Mouse (Mus musculus) lung, adult 10 weeks (tissue): ENCODE data around the gene Arid3c. TPM values are rescaled to one million over a fixed set of nuclear protein-coding genes. Genes with fewer than 3 reads are reported as not detected.

Experiments used
- polyA plus RNA-seq: library from polyadenylated mRNA; stranded (reverse); fragments of 350-450 nt; fragmentation: Illumina TruSeq; extraction: RNeasy Lipid Tissue Mini Kit (QIAGEN cat#74804); gene quantifications from one replicate; pipeline ENCODE4 v1.2.3, GENCODE M21; 2014; ENCODE audit warnings: low read depth, low replicate concordance; ENCODE audit not compliant: insufficient read depth

The Arid3c gene
- polyA plus RNA-seq: not detected

GRCm38 (mm10) chr4:41731052-41731765 lies at the start of gene Arid3c:
Arid3c (minus strand) TSS chr4:41731142.

GRCm38 (mm10) chr4:41774002-41774401 lies 43.1 kb upstream of the Arid3c start, which contains the start of gene Ccl27a:
Ccl27a (minus strand) TSS chr4:41774247.

GRCm38 (mm10) chr4:41755338-41756305 lies 24.7 kb upstream of the Arid3c start, which contains the start of gene Sigmar1:
Sigmar1 (minus strand) TSS chr4:41756157.

GRCm38 (mm10) chr4:41754797-41755337 lies 23.9 kb upstream of the Arid3c start, which contains the start of gene Galt:
Galt (plus strand) TSS chr4:41755228.

GRCm38 (mm10) chr4:41722918-41723351 lies 8.0 kb downstream of the Arid3c start, which contains the start of gene Dctn3:
Dctn3 (minus strand) TSS chr4:41723170.

DNA sequence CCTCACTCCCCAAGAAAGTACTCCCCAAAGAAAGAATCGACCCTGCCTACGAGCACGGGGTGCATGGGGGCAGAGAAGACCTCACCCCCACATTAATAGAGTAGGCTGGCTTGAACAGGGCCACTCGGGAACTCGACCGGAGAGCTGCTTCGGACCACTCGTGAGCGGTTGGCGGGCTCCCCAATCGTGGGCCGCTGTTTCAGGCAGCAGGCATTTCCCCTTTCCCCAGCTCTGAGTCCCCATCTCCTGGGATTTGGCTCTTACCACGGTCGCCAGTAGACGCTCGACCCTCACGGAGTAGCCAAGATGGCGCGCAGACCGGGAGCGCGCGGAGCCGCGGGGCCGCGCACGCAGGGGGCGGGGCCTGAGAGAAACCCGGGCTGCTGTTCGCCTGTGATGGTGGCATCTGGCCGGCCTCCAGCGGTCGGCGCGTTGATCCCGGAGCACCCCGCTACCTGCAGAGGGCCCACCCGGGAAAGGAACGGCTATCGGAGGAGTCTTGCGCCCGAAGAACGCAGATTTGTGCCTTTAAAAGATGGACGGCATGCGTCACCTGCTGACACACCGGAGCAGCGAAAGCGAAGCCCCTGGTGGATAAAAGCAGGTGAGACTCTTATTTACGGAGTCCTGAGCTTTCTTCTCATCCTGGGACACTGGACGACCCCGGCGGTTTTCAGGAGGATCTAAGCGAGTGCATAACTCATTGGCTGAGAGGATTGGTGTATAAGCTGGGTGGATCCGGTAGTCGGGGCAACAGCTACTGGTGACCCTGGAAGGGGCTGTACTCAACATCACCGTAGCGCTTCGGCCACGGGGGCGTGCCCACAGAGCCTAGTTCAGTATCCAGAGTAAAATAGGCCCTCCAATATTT lies 17.5 kb downstream of the Arid3c start, which contains the start of gene Rpp25l:
TSS of gene Rpp25l (minus strand) at position 338 of the 871 bp plus-strand sequence.

GRCm38 (mm10) chr4:41699783-41700182 lies 31.2 kb downstream of the Arid3c start, which contains the start of gene Il11ra1:
Il11ra1 (plus strand) TSS chr4:41699989.

DNA sequence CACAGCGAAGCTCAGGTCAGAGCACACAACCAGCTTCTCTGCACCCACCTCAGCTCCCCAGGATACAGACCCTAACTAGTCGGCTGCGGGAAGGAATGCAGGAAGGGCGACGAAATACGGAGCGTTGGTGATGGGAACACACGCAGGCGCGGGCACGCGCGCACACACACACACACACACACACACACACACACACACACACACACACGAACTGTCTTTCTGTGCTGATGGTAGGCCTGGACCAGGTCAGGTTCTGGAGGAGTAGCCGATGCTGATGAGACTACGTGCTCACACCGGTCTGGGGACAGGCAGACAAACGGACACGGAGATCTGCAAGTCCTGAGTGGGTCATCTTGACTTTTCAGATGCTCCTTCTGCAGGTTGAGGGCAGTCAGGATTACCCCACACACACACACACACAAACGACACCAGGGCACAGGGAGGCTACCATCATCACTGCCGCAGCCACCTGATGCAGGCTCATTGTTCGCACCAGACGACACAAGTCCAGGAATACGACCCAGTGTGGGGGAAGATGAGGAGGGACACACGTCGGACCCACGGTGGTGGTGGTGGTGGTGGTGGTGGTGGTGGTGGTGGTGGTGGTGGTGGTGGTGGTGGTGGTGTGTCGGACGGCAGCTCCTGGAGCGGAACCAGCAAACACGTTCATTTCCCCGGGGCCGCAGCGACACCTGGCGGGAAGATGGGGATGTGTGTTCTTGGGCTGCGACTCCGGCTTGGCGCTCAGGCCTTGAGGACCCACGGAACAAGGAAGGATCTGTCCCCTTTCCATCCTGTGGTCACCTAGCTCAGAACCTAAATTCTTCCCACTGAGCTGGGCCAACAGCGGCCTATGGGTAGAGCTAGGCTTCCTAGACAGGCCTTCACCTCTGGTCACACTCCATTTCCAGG lies 33.8 kb downstream of the Arid3c start, which contains the start of gene Cntfr:
TSS of gene Cntfr (minus strand) at position 160 of the 912 bp plus-strand sequence.

Other genes with a start within 250 kb of the Arid3c start
- gene AI464131, start 228.1 kb downstream of the Arid3c start, polyA plus RNA-seq: 4.4 TPM
- gene 1110017D15Rik, start 213.8 kb downstream of the Arid3c start, polyA plus RNA-seq: 53.2 TPM
- gene Fam219a, start 161.6 kb downstream of the Arid3c start, polyA plus RNA-seq: 17.5 TPM
- gene Dnaic1, start 161.4 kb downstream of the Arid3c start, polyA plus RNA-seq: 8.7 TPM
- gene Enho, start 90.8 kb downstream of the Arid3c start, polyA plus RNA-seq: 28.0 TPM
- gene Cntfr, start 34.1 kb downstream of the Arid3c start, polyA plus RNA-seq: 2.6 TPM
- gene Il11ra1, start 31.2 kb downstream of the Arid3c start, polyA plus RNA-seq: 95.7 TPM
- gene Rpp25l, start 17.6 kb downstream of the Arid3c start, polyA plus RNA-seq: 41.4 TPM
- gene Dctn3, start 8.0 kb downstream of the Arid3c start, polyA plus RNA-seq: 75.4 TPM
- 25.0 TPM for gene Galt, start 24.1 kb upstream of the Arid3c start, polyA plus RNA-seq
- 29.9 TPM for gene Sigmar1, start 25.0 kb upstream of the Arid3c start, polyA plus RNA-seq
- gene Ccl27a, start 43.1 kb upstream of the Arid3c start, polyA plus RNA-seq: 27.6 TPM
- 46.0 TPM for gene Gm21541, start 172.5 kb upstream of the Arid3c start, polyA plus RNA-seq
- 3.1 TPM for gene Gm20878, start 210.4 kb upstream of the Arid3c start, polyA plus RNA-seq
- 0.52 TPM for gene Fam205a4, start 234.9 kb upstream of the Arid3c start, polyA plus RNA-seq